Mouse (Mus musculus): Measurements from ENCODE around the gene Inava. TPM values are rescaled to one million over a fixed set of nuclear protein-coding genes. Genes with fewer than 3 reads are reported as not detected.

Inava gene
- polyA plus RNA-seq, 1 experiment from 2014 or later, result 3.3 TPM

DNA sequence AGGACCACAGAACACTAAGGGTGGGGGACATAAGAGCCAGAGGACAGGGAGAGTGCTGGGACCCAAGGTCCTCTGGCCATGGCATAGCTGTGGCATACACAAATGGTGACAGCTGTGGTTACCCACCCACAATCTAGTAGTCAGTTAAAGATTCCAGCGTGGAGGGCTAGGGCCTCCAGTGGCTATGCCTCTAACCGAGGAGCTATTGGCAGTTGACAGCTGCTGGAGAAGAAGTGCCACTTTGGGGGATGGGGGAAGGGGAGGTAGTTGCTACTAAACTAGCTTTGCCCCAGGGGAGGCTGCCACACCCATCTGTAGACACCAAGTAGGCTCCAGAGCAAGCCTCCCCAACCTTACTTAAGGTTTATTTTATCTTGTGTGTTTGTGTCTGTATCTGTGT is 19.4 kb upstream of the Inava start:
- no peak for ATAC-seq (ENCODE audit: low FRiP score, low read depth)
- Histone ChIP-seq H3K36me3 (no peaks in the 10 kb centered on the region), H3K4me3 (no peak overlapping the region), H3K27me3 (peaks cover 9% of the 10 kb centered on the region), H3K27ac (replicated peaks) (no peak overlapping the region), H3K4me1 (replicated peaks) (no peaks in the 10 kb centered on the region), H3K9me3 (no peaks in the 10 kb centered on the region), H3K4me2 (no peak overlapping the region), H3K9ac (no peak overlapping the region)
- WGBS, result 16% methylated on average over 2 of the region's 2 CpGs

GRCm38 (mm10) chr1:136249662-136250061 is 15.6 kb upstream of the Inava start:
- WGBS, result 49% methylated on average over 5 of the region's 5 CpGs
- Histone ChIP-seq H3K9ac (no peak overlapping the region), H3K4me1 (replicated peaks) (no peaks in the 10 kb centered on the region), H3K27me3 (no peaks in the 10 kb centered on the region), H3K9me3 (no peaks in the 10 kb centered on the region), H3K4me3 (no peak overlapping the region), H3K4me2 (no peak overlapping the region), H3K36me3 (no peaks in the 10 kb centered on the region), H3K27ac (replicated peaks) (no peak overlapping the region)
- no peak for ATAC-seq (ENCODE audit: low FRiP score, low read depth)

DNA sequence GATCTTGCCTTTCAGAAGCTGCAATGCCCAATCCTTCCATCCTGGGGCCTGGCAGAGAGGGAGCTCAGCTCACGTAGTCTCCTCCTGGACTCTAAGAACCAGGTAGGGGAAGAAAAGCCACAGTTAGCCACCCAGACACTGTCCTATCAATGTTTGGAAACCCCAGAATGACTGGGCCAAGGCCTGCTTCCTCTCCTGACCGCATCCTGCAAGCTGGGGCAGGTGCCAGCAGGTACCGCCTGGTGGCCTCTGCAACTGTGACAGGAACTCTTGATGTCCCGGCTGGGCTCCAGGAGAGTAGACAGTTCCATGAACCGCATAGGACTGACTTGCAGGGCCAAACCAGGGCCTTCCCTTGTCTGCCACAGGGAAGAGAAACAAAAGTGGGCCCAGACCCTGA is 13.3 kb upstream of the Inava start:
- WGBS, result 94% methylated on average over 5 of the region's 5 CpGs
- no peak overlapping the region for H3K4me3 ChIP-seq
- H3K4me2 ChIP-seq, result no peak overlapping the region
- H3K27ac ChIP-seq (replicated peaks), result no peak overlapping the region
- ATAC-seq (ENCODE audit: low FRiP score, low read depth), result no peak
- no peak overlapping the region for H3K9ac ChIP-seq
- H3K27me3 ChIP-seq, result no peaks in the 10 kb centered on the region
- no peaks in the 10 kb centered on the region for H3K36me3 ChIP-seq
- no peaks in the 10 kb centered on the region for H3K9me3 ChIP-seq
- H3K4me1 ChIP-seq (replicated peaks), result no peaks in the 10 kb centered on the region

- no peaks in the 10 kb centered on the region for H3K4me1 ChIP-seq (replicated peaks)
- H3K9me3 ChIP-seq, result no peaks in the 10 kb centered on the region
- no peaks in the 10 kb centered on the region for H3K36me3 ChIP-seq
- H3K4me3 ChIP-seq, result no peak overlapping the region
- no peak overlapping the region for H3K4me2 ChIP-seq
- no peak for ATAC-seq (ENCODE audit: low FRiP score, low read depth)
- no peak overlapping the region for H3K27ac ChIP-seq (replicated peaks)
- H3K27me3 ChIP-seq, result no peaks in the 10 kb centered on the region
- no peak overlapping the region for H3K9ac ChIP-seq
- WGBS, result 94% methylated on average over 4 of the region's 5 CpGs
Observed at GRCm38 (mm10) chr1:136244469-136244868, 10.4 kb upstream of the Inava start.

GRCm38 (mm10) chr1:136241801-136242200 is 7.7 kb upstream of the Inava start:
- Histone ChIP-seq H3K36me3 (no peaks in the 10 kb centered on the region), H3K9me3 (no peaks in the 10 kb centered on the region), H3K4me2 (no peak overlapping the region), H3K4me1 (replicated peaks) (no peaks in the 10 kb centered on the region), H3K9ac (no peak overlapping the region), H3K27me3 (no peaks in the 10 kb centered on the region), H3K4me3 (no peak overlapping the region), H3K27ac (replicated peaks) (no peak overlapping the region)
- 94% methylated on average over 7 of the region's 7 CpGs for WGBS
- ATAC-seq (ENCODE audit: low FRiP score, low read depth), result no peak

DNA sequence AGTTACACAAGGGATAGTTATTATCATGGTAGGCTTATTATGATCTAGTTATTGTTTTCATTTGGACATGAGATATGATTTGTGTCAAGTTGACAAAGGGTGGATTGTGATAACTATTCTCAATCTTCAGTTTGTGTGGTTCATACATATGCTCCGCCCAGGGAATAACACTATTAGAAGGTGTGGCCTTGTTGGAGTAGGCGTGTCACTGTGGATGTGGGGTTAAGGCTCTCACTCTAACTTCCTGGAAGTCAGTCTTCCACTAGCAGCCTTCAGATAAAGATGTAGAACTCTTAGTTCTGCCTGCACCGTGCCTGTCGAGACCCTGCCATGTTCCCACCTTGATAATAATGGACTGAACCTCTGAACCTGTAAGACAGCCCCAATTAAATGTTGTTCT is 4.4 kb upstream of the Inava start:
- H3K9ac ChIP-seq, result no peak overlapping the region
- no peak overlapping the region for H3K4me3 ChIP-seq
- H3K27ac ChIP-seq (replicated peaks), result no peak overlapping the region
- no peak overlapping the region for H3K4me2 ChIP-seq
- peaks cover 12% of the 10 kb centered on the region for H3K4me1 ChIP-seq (replicated peaks)
- no peak for ATAC-seq (ENCODE audit: low FRiP score, low read depth)
- no peaks in the 10 kb centered on the region for H3K27me3 ChIP-seq
- no peaks in the 10 kb centered on the region for H3K9me3 ChIP-seq
- 89% methylated on average over 4 of the region's 4 CpGs for WGBS
- H3K36me3 ChIP-seq, result no peaks in the 10 kb centered on the region

DNA sequence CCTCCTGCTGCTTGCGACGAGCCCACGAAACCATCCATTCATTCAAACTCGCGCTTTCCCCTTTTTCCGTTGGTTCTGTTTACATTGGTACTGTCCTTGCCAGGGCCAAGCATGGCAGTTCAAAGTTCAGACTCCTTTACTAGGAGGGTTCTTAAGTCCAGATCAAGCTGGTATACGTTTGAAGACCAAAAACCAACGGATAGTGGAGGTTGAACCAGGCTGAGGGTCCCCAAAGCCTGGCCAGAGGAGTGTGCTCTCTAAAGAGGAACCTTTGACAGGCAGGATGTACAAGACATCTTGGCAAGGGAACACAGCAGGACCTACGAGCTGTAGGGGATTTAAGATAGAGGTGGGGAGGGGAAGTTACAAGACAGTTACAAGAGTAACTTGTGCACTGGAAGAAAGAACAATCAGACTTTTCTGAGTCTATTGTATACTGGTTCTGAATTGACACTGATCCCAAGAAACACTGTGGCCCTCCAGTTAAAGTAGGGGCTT is 580 bp upstream of the Inava start:
- WGBS, result 2% methylated on average over 9 of the region's 9 CpGs
- H3K4me2 ChIP-seq, result peak overlapping the region; percentile 90
- peak overlapping the region; percentile 32 for H3K9ac ChIP-seq
- H3K4me1 ChIP-seq (replicated peaks), result peaks cover 41% of the 10 kb centered on the region
- H3K9me3 ChIP-seq, result no peaks in the 10 kb centered on the region
- H3K27me3 ChIP-seq, result no peaks in the 10 kb centered on the region
- ATAC-seq (ENCODE audit: low FRiP score, low read depth), result no peak
- peak overlapping the region; percentile 60 for H3K4me3 ChIP-seq
- no peak overlapping the region for H3K27ac ChIP-seq (replicated peaks)
- H3K36me3 ChIP-seq, result no peaks in the 10 kb centered on the region

- no peak for ATAC-seq (ENCODE audit: low FRiP score, low read depth)
- no peaks in the 10 kb centered on the region for H3K27me3 ChIP-seq
- H3K4me3 ChIP-seq, result peak overlapping the region; percentile 60
- no peaks in the 10 kb centered on the region for H3K9me3 ChIP-seq
- H3K4me1 ChIP-seq (replicated peaks), result peaks cover 53% of the 10 kb centered on the region
- H3K36me3 ChIP-seq, result no peaks in the 10 kb centered on the region
- WGBS, result under 1% methylated on average over 23 of the region's 23 CpGs
- peak overlapping the region; percentile 32 for H3K9ac ChIP-seq
- peak overlapping the region; percentile 90 for H3K4me2 ChIP-seq
- no peak overlapping the region for H3K27ac ChIP-seq (replicated peaks)
Observed at GRCm38 (mm10) chr1:136232986-136233790, 876 bp downstream of the Inava start.

GRCm38 (mm10) chr1:136232285-136232926 is 1.7 kb downstream of the Inava start:
- under 1% methylated on average over 9 of the region's 9 CpGs for WGBS
- no peaks in the 10 kb centered on the region for H3K27me3 ChIP-seq
- H3K27ac ChIP-seq (replicated peaks), result no peak overlapping the region
- H3K9ac ChIP-seq, result no peak overlapping the region
- H3K36me3 ChIP-seq, result no peaks in the 10 kb centered on the region
- H3K4me3 ChIP-seq, result peak overlapping the region; percentile 60
- peak overlapping the region; percentile 90 for H3K4me2 ChIP-seq
- peaks cover 59% of the 10 kb centered on the region for H3K4me1 ChIP-seq (replicated peaks)
- H3K9me3 ChIP-seq, result no peaks in the 10 kb centered on the region
- no peak for ATAC-seq (ENCODE audit: low FRiP score, low read depth)

DNA sequence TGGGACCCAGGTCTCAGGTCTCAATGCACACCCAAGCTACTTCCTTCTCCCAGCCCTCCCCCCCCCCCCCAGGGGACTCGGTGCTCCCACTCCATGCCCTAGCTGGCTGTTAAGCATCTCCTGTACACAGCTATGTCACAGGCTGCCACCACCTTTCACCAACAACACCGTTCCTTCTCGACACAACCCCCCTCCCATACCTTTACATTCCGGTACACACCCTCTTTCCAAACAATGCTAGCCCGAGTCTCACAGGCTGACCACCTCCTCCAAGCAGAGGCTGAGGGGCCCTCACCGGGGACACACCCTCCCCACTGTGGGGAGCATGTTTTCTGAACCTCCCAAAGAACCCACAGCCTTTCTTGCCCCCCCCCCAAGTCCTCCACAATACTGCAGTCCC is 2.5 kb downstream of the Inava start:
- no peaks in the 10 kb centered on the region for H3K27me3 ChIP-seq
- no peaks in the 10 kb centered on the region for H3K9me3 ChIP-seq
- no peak overlapping the region for H3K9ac ChIP-seq
- H3K4me1 ChIP-seq (replicated peaks), result peaks cover 59% of the 10 kb centered on the region
- H3K27ac ChIP-seq (replicated peaks), result no peak overlapping the region
- peak overlapping the region; percentile 60; the same call in 1 of the 2 replicates for H3K4me3 ChIP-seq
- H3K4me2 ChIP-seq, result peak overlapping the region; percentile 90
- 6% methylated on average over 6 of the region's 6 CpGs for WGBS
- no peaks in the 10 kb centered on the region for H3K36me3 ChIP-seq
- no peak for ATAC-seq (ENCODE audit: low FRiP score, low read depth)

DNA sequence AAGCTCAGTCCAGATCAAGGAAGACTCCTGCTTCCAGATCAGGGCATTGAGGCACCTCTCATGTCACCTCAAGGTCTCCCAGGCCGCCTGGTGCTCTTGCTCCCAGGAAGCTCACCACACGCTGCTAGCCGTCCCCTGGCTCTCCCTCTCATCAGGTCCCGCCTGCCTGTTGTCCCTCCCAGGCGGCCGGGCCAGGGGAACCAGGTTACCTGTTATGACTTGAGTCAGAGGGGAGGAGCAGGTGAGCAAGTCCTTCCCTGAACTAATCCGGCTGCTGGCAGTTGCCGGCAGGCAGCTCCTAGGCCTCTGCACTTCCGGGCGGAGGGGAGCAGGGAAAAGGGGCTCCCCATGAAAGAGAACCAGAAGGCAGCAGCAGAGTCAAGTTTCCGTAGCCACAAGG is 3.9 kb downstream of the Inava start:
- H3K4me1 ChIP-seq (replicated peaks), result peaks cover 64% of the 10 kb centered on the region
- 38% methylated on average over 11 of the region's 11 CpGs for WGBS

DNA sequence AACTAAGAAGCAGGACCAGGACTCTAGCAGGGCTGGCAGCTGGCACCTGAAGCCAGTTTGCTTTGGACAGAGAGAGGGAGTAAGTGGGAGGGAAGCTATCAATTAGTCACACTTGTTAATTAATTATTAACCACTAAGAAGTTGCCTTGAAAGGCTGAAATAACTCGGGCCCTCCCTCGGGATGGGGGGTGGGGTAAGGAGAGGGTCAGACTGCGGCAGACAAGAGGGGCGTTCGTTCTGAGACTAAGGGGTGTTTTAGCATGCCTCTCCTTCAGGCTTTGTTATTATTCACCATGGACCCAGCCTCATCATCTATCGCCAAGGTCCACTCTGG is 5.1 kb downstream of the Inava start:
- Histone ChIP-seq H3K36me3 (no peaks in the 10 kb centered on the region), H3K27ac (replicated peaks) (no peak overlapping the region), H3K9ac (no peak overlapping the region), H3K9me3 (no peaks in the 10 kb centered on the region), H3K27me3 (no peaks in the 10 kb centered on the region), H3K4me3 (no peak overlapping the region), H3K4me2 (no peak overlapping the region), H3K4me1 (replicated peaks) (peaks cover 59% of the 10 kb centered on the region)
- 21% methylated on average over 6 of the region's 6 CpGs for WGBS
- no peak for ATAC-seq (ENCODE audit: low FRiP score, low read depth)

More for the DNA sequence above, 3.9 kb downstream of the Inava start:
- Histone ChIP-seq H3K4me3 (no peak overlapping the region), H3K27me3 (no peaks in the 10 kb centered on the region), H3K9me3 (no peaks in the 10 kb centered on the region), H3K36me3 (no peaks in the 10 kb centered on the region), H3K27ac (replicated peaks) (no peak overlapping the region), H3K4me2 (no peak overlapping the region), H3K9ac (no peak overlapping the region)
- ATAC-seq (ENCODE audit: low FRiP score, low read depth), result no peak

All from hindbrain, embryonic 15.5 days (tissue).